Mouse (Mus musculus) CH12.LX (cell line): ENCODE data around the gene Gabpb2. TPM values are rescaled to one million over a fixed set of nuclear protein-coding genes. Genes with fewer than 3 reads are reported as not detected.

ENCODE experiments used
- DNase-seq: peaks from one replicate; pipeline ENCODE4 v3.0.0-alpha.2; 2013; ENCODE audit errors: extremely low read depth
- H3K27ac ChIP-seq: 2 replicates; pipeline ENCODE4 v1.5.1; 2012; ENCODE audit warnings: low read depth, mild to moderate bottlenecking, control low read depth, moderate library complexity; ENCODE audit not compliant: insufficient read depth
- H3K27me3 ChIP-seq: replicated peaks from 2 replicates; pipeline ENCODE3; 2012; ENCODE audit warnings: inconsistent platforms
- H3K36me3 ChIP-seq, 2 experiments: replicated peaks in 1 of 2; 2 replicates each; pipeline versions ENCODE3 to v1.6.1; 2012; ENCODE audit warnings: inconsistent platforms in 1 of 2, low read length in 1 of 2, mild to moderate bottlenecking in 1 of 2, mixed read lengths in 1 of 2, moderate library complexity in 1 of 2; ENCODE audit not compliant: control insufficient read depth in 1 of 2, insufficient read depth in 1 of 2
- H3K4me1 ChIP-seq, 2 experiments: 2 replicates each; pipeline ENCODE4 v1.6.1; 2012; ENCODE audit warnings: inconsistent platforms in 1 of 2, moderate library complexity in 1 of 2; ENCODE audit not compliant: insufficient read depth in 2 of 2, control insufficient read depth in 1 of 2
- H3K4me2 ChIP-seq: 2 replicates; pipeline ENCODE4 v1.6.1; 2012; ENCODE audit warnings: low read depth, mild to moderate bottlenecking, control low read depth; ENCODE audit not compliant: poor library complexity, insufficient read depth, severe bottlenecking
- H3K4me3 ChIP-seq, 3 experiments: fragments of 150-350 bp in 1 of 3; sonication (generic) in 1 of 3; replicated peaks in 1 of 3; 2 replicates each; pipeline versions ENCODE3 to v1.5.1; 2011 to 2012; ENCODE audit warnings: low read depth in 2 of 3, low read length in 2 of 3, mild to moderate bottlenecking in 2 of 3, moderate library complexity in 2 of 3, control low read depth in 1 of 3, improper control_type of control experiment in 1 of 3, inconsistent platforms in 1 of 3, mixed read lengths in 1 of 3; ENCODE audit not compliant: poor library complexity in 1 of 3
- H3K79me2 ChIP-seq: replicated peaks from 2 replicates; pipeline ENCODE4 v1.6.1; 2012; ENCODE audit warnings: mild to moderate bottlenecking, moderate library complexity; ENCODE audit not compliant: control insufficient read depth, poor library complexity, insufficient read depth, severe bottlenecking; ENCODE audit errors: extremely low read depth
- H3K9ac ChIP-seq: 2 replicates; pipeline ENCODE4 v1.6.1; 2012; ENCODE audit warnings: low read depth, mild to moderate bottlenecking, control low read depth, moderate library complexity; ENCODE audit not compliant: insufficient read depth
- H3K9me3 ChIP-seq: replicated peaks from 2 replicates; pipeline ENCODE3; 2012; ENCODE audit warnings: low read length, inconsistent platforms, mixed read lengths
- CHD2 ChIP-seq: IDR thresholded peaks from 2 replicates; pipeline ENCODE4 v1.6.1; 2011; ENCODE audit warnings: low read length, improper control_type of control experiment
- E2F4 ChIP-seq: IDR thresholded peaks from 2 replicates; pipeline ENCODE4 v1.6.1; 2011; ENCODE audit warnings: low read depth, low read length, improper control_type of control experiment; ENCODE audit not compliant: insufficient replicate concordance
- ELF1 ChIP-seq: IDR thresholded peaks from 2 replicates; pipeline ENCODE4 v1.6.1; 2014; ENCODE audit warnings: low read depth, mild to moderate bottlenecking, inconsistent platforms, low read length, improper control_type of control experiment
- ETS1 ChIP-seq: conservative IDR thresholded peaks from 2 replicates; pipeline ENCODE4 v1.6.1; 2012; ENCODE audit warnings: low read depth, mild to moderate bottlenecking, inconsistent platforms, low read length, improper control_type of control experiment, moderate library complexity
- JUN ChIP-seq: IDR thresholded peaks from 2 replicates; pipeline ENCODE4 v1.6.1; 2011; ENCODE audit warnings: low read depth, mild to moderate bottlenecking, low read length, improper control_type of control experiment, moderate library complexity; ENCODE audit not compliant: insufficient read depth
- MEF2A ChIP-seq: IDR thresholded peaks from 2 replicates; pipeline ENCODE4 v1.6.1; 2014; ENCODE audit warnings: low read depth, mild to moderate bottlenecking, inconsistent platforms, low read length, improper control_type of control experiment, borderline replicate concordance
- MXI1 ChIP-seq: IDR thresholded peaks from 2 replicates; pipeline ENCODE4 v1.6.1; 2011; ENCODE audit warnings: mild to moderate bottlenecking, low read depth, low read length, improper control_type of control experiment
- NELFE ChIP-seq: IDR thresholded peaks from 2 replicates; pipeline ENCODE4 v1.6.1; 2011; ENCODE audit warnings: low read depth, low read length, improper control_type of control experiment
- NRF1 ChIP-seq: IDR thresholded peaks from 2 replicates; pipeline ENCODE4 v1.6.1; 2014; ENCODE audit warnings: low read depth, mild to moderate bottlenecking, inconsistent platforms, low read length, improper control_type of control experiment, moderate library complexity
- RCOR1 ChIP-seq: conservative IDR thresholded peaks from 2 replicates; pipeline ENCODE4 v1.6.1; 2012; ENCODE audit warnings: low read depth, mild to moderate bottlenecking, inconsistent platforms, low read length, improper control_type of control experiment
- UBTF ChIP-seq: IDR thresholded peaks from 2 replicates; pipeline ENCODE4 v1.6.1; 2012; ENCODE audit warnings: low read depth, mild to moderate bottlenecking, inconsistent platforms, low read length, improper control_type of control experiment, moderate library complexity
- USF1 ChIP-seq: IDR thresholded peaks from 2 replicates; pipeline ENCODE4 v1.6.1; 2014; ENCODE audit warnings: low read depth, mild to moderate bottlenecking, inconsistent platforms, low read length, improper control_type of control experiment
- ZC3H11A ChIP-seq: IDR thresholded peaks from 2 replicates; pipeline ENCODE4 v1.6.1; 2012; ENCODE audit warnings: low read depth, mild to moderate bottlenecking, inconsistent platforms, low read length, improper control_type of control experiment
- ZKSCAN1 ChIP-seq: IDR thresholded peaks from 2 replicates; pipeline ENCODE4 v1.6.1; 2012; ENCODE audit warnings: low read depth, inconsistent platforms, low read length, improper control_type of control experiment, borderline replicate concordance
- dilution Hi-C: fragments of 300-500 bp; cut with MboI; formaldehyde crosslinking; loops from 2 replicates; pipeline ENCODE4 v1.14.3; 2020; ENCODE audit warnings: low sequenced_read_pairs; ENCODE audit not compliant: extremely low pct_unique_long_range_greater_than_20kb, extremely low pct_ligation_motif_present
- in situ Hi-C: fragments of 300-500 bp; cut with MboI; formaldehyde crosslinking; loops from 3 replicates; pipeline ENCODE4 v1.14.3; 2019; ENCODE audit warnings: low sequenced_read_pairs, low pct_ligation_motif_present, low pct_unique_long_range_greater_than_20kb, mixed read lengths
- polyA plus RNA-seq: library from polyadenylated mRNA; unstranded; fragments of >175 nt; gene quantifications from 2 replicates; pipeline ENCODE4 v1.2.1, GENCODE M21; 2012; ENCODE audit warnings: low read depth; ENCODE audit not compliant: insufficient read length
- total RNA-seq, 2 experiments: library from RNA; depleted of rRNA; stranded (reverse); fragments of 300-350 nt in 1 of 2; fragments of >200 nt in 1 of 2; gene quantifications; 2 replicates each; pipeline ENCODE4 v1.2.3; 2012 to 2014

The Gabpb2 gene
- total and polyA plus RNA-seq, 3 experiments: 14.7 to 20.6 (median 16.6) TPM

DNA sequence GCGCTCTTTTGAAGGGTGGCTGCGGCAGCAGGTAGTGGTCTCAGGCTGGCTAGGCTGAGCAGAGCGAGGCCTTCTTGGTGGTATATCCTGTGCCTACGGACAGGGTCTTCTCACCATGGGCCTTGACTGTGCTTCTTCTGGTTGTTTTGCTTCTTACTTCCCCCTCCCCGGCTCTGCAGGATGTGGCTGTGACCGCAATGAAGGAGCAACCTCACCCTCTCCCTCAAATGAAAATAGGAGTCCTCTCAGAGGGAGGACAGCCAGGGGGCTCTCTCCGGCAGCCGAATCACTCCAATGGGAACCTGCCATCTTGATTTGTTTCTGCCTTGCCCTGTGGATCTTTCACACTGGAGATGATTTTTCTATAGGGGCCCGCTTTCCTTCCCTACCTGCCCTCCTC lies 76.2 kb downstream of the Gabpb2 start (continued):
- TF ChIP-seq ZC3H11A: no peak
- no peak for TF ChIP-seq CHD2
- no peak; the same call in 1 of the 2 replicates for TF ChIP-seq NELFE
- TF ChIP-seq ETS1: no peak
- no peak for TF ChIP-seq USF1
- no peak for TF ChIP-seq RCOR1
- TF ChIP-seq MXI1: no peak
- no peak for TF ChIP-seq E2F4
- TF ChIP-seq ZKSCAN1: no peak
- TF ChIP-seq NRF1: 0 out of 2 replicates have a peak, but pooled peaks have one; percentile 14
- peak; percentile 31; the same call in 1 of the 2 replicates for TF ChIP-seq MEF2A
- TF ChIP-seq UBTF: peak; percentile 71

DNA sequence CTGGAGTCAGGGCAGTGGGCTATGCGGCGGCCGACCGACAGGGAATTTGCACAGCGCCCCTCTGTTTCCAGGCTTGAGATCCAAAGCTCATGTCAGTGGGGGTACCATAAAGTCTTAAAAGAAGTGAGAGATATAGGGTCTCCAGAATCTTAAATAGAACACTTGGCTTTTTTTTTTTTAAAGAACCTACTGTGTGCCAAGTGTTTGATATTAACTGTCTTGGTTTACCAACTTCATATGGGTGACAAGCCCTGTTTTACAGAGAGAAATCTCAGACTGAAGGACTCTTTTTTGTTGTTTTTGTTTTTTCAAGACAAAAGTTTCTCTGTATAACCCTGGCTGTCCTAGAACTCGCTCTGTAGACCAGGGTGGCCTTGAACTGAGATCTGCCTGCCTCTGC lies 76.9 kb downstream of the Gabpb2 start:
- peak overlapping the region; percentile 69 for H3K4me2 ChIP-seq
- dilution Hi-C loops: no loop called here
- H3K36me3 ChIP-seq: peaks cover 19 to 22% of the 10 kb centered on the region in 2 experiments
- in situ Hi-C loops: loop anchor here (10.0 kb wide), 1 partner anchor 74 kb away; the partner anchor contains the start of gene Gabpb2
- H3K4me3 ChIP-seq: peak overlapping the region; percentile 51 to 65 (median 61)
- H3K79me2 ChIP-seq: peaks cover 12% of the 10 kb centered on the region
- peak overlapping the region; percentile 72; the same call in 1 of the 2 replicates for H3K9ac ChIP-seq
- DNase-seq: no peak
- H3K9me3 ChIP-seq: no peaks in the 10 kb centered on the region
- no peaks in the 10 kb centered on the region for H3K27me3 ChIP-seq
- H3K4me1 ChIP-seq: peaks cover 15 to 41% of the 10 kb centered on the region in 2 experiments
- peak; percentile 66 for TF ChIP-seq ZKSCAN1
- TF ChIP-seq NELFE: no peak
- peak overlapping the region; percentile 81 for H3K27ac ChIP-seq

GRCm38 (mm10) chr3:95140289-95140595 lies 77.5 kb downstream of the Gabpb2 start:
- dilution Hi-C loops: no loop called here
- in situ Hi-C loops: loop anchor here (10.0 kb wide), 1 partner anchor 75 kb away; the partner anchor contains the start of gene Gabpb2
- Histone ChIP-seq H3K79me2 (peaks cover 12% of the 10 kb centered on the region), H3K27ac (0 out of 2 replicates have a peak overlapping the region, but pooled peaks have one; percentile 14), H3K4me1 (peaks cover 15 to 42% of the 10 kb centered on the region in 2 experiments), H3K4me3 (peak overlapping the region in 1 of 3 experiments; percentile 12), H3K27me3 (no peaks in the 10 kb centered on the region), H3K4me2 (no peak overlapping the region), H3K9ac (no peak overlapping the region), H3K36me3 (peaks cover 19 to 22% of the 10 kb centered on the region in 2 experiments), H3K9me3 (no peaks in the 10 kb centered on the region)
- no peak for DNase-seq
- TF ChIP-seq ZKSCAN1 (no peak), JUN (no peak), ELF1 (no peak)
